In the genomic region with DNA sequence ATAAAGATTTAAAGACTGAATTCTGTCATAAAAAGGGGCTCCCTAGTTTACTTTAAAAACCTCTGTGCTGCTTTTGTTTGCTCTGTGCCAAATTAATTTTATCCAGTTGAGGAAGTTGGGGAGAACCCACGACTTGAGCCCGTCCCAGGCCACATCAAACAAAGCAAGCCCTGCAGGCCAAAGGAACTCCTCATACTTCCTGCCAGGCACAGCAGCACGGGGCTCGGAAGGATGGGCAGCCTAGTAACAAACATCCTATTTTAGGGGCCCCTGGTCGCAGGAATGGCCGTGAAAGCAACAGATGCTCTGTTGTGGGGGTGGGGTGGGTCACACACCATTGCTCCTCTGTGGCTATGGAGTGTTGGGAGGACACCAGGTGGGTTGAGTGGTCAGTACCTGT, we compare ENCODE assay signal across 18 mouse cellular contexts. TPM values are rescaled to one million over a fixed set of nuclear protein-coding genes. Genes with fewer than 3 reads are reported as not detected.
DNase-seq lines count a peak whose midpoint lies in the region; ATAC-seq and TF ChIP-seq lines count a peak whose summit lies in the region.
"Had no signal": no experiment of that assay in that cellular context is flagged by ENCODE, and none has a peak within 500 bp of the region (broad histone marks: within the 10 kb centered on the region; RNA-seq: fewer than 3 reads in every experiment).

No protein-coding gene starts in this region.

- H3K4me3 ChIP-seq in kidney, adult 2 months (ENCODE audit: insufficient read depth, low read depth, low read length): no peak overlapping the region
- no peak overlapping the region for H3K4me3 ChIP-seq in kidney, embryonic 14.5 days (ENCODE audit: low read length)
- no peak overlapping the region for H3K4me3 ChIP-seq in bone marrow macrophage, adult 2 months (ENCODE audit: insufficient read depth, low read length)
- no peak overlapping the region for H3K4me3 ChIP-seq in hindbrain, postnatal 0 days (ENCODE audit: low read length)
- no peak overlapping the region for H3K4me3 ChIP-seq in stomach, postnatal 0 days (ENCODE audit: low read depth, low read length)
- H3K4me3 ChIP-seq: forebrain, embryonic 12.5 days; heart, embryonic 13.5 days; hindbrain, embryonic 10.5 days; layer of hippocampus, adult 2 months; limb, embryonic 10.5 days; liver, embryonic 12.5 days; neural tube, embryonic 12.5 days had no signal

- H3K4me2 ChIP-seq in kidney, embryonic 14.5 days (replicated peaks; ENCODE audit: low read depth, low read length): no peak overlapping the region
- H3K4me2 ChIP-seq in hindbrain, postnatal 0 days (ENCODE audit: low read depth, low read length): no peak overlapping the region
- no peak overlapping the region for H3K4me2 ChIP-seq in stomach, postnatal 0 days (replicated peaks; ENCODE audit: low read depth)
- H3K4me2 ChIP-seq: forebrain, embryonic 12.5 days; heart, embryonic 13.5 days; liver, embryonic 12.5 days; neural tube, embryonic 12.5 days had no signal

- no peak for TF ChIP-seq EP300 in stomach, postnatal 0 days (optimal IDR thresholded peaks at IDR 0.05)

- no peak overlapping the region for H3K27ac ChIP-seq in kidney, adult 2 months (ENCODE audit: insufficient read depth, low read depth, low read length)
- no peak overlapping the region for H3K27ac ChIP-seq in kidney, embryonic 14.5 days (ENCODE audit: low read depth, low read length)
- peak overlapping the region; percentile 52 for H3K27ac ChIP-seq in bone marrow macrophage, adult 2 months (ENCODE audit: insufficient read depth, low read depth, low read length)
- H3K27ac ChIP-seq in hindbrain, postnatal 0 days: no peak overlapping the region
- H3K27ac ChIP-seq in stomach, postnatal 0 days (replicated peaks): no peak overlapping the region
- H3K27ac ChIP-seq: forebrain, embryonic 12.5 days; hindbrain, embryonic 10.5 days; layer of hippocampus, adult 2 months; limb, embryonic 10.5 days; liver, embryonic 12.5 days; neural tube, embryonic 12.5 days had no signal

- no peak for TF ChIP-seq POLR2A in kidney, adult 2 months (IDR thresholded peaks at IDR 0.05; ENCODE audit: low read depth, low read length)
- no peak for TF ChIP-seq POLR2A in bone marrow macrophage, adult 2 months (IDR thresholded peaks at IDR 0.05; ENCODE audit: borderline replicate concordance, low read depth, low read length)

- peak; percentile 46 for DNase-seq in kidney, adult 2 months
- peak; percentile 36 for DNase-seq in kidney, postnatal 10 days
- DNase-seq in lung, postnatal 4 days: peak; percentile 19 to 52
- no peak for DNase-seq in cerebellum, postnatal 36 days
- no peak for DNase-seq in hindbrain, postnatal 0 days (ENCODE audit: low spot score)
- DNase-seq in stomach, postnatal 0 days (ENCODE audit: low spot score): no peak
- DNase-seq: cerebellum, postnatal 10 days; thymus, postnatal 25 days had no signal

- no peak overlapping the region for H3K9ac ChIP-seq in kidney, embryonic 14.5 days (ENCODE audit: low read depth, low read length)
- no peak overlapping the region for H3K9ac ChIP-seq in hindbrain, postnatal 0 days (replicated peaks; ENCODE audit: low read length)
- no peak overlapping the region for H3K9ac ChIP-seq in stomach, postnatal 0 days (ENCODE audit: low read length)
- H3K9ac ChIP-seq: forebrain, embryonic 12.5 days; heart, embryonic 13.5 days; liver, embryonic 12.5 days; neural tube, embryonic 12.5 days had no signal

- 33% methylated on average over 6 of the region's 6 CpGs for WGBS in kidney, adult 2 months
- 44% methylated on average over 6 of the region's 6 CpGs for WGBS in kidney, embryonic 14.5 days
- 61% methylated on average over 6 of the region's 6 CpGs for WGBS in hindbrain, postnatal 0 days
- 50% methylated on average over 6 of the region's 6 CpGs for WGBS in stomach, postnatal 0 days

- no peak for TF ChIP-seq CTCF in kidney, adult 2 months (conservative IDR thresholded peaks at IDR 0.05; ENCODE audit: insufficient read depth, insufficient read length, low read depth, low read length)
- no peak for TF ChIP-seq CTCF in bone marrow macrophage, adult 2 months (IDR thresholded peaks at IDR 0.05; ENCODE audit: low read depth, low read length)
- TF ChIP-seq CTCF in hindbrain, postnatal 0 days (IDR thresholded peaks at IDR 0.05; ENCODE audit: low read depth): no peak
- TF ChIP-seq CTCF in stomach, postnatal 0 days (IDR thresholded peaks at IDR 0.05; ENCODE audit: low read depth): no peak

- no peaks in the 10 kb centered on the region for H3K9me3 ChIP-seq in kidney, embryonic 14.5 days (ENCODE audit: control insufficient read depth, low read length)
- no peaks in the 10 kb centered on the region for H3K9me3 ChIP-seq in hindbrain, postnatal 0 days (ENCODE audit: low read length)
- no peaks in the 10 kb centered on the region for H3K9me3 ChIP-seq in stomach, postnatal 0 days (ENCODE audit: control insufficient read depth, low read length)
- H3K9me3 ChIP-seq: forebrain, embryonic 12.5 days; heart, embryonic 13.5 days; hindbrain, embryonic 10.5 days; limb, embryonic 10.5 days; liver, embryonic 12.5 days; neural tube, embryonic 12.5 days had no signal

- H3K4me1 ChIP-seq in kidney, adult 2 months (ENCODE audit: control insufficient read depth, insufficient read depth, low read length): no peaks in the 10 kb centered on the region
- 0 out of 2 replicates have a peak, but pooled peaks cover 3% of the 10 kb centered on the region for H3K4me1 ChIP-seq in kidney, embryonic 14.5 days (ENCODE audit: control insufficient read depth, insufficient read depth, low read length)
- peaks cover 47% of the 10 kb centered on the region for H3K4me1 ChIP-seq in bone marrow macrophage, adult 2 months (ENCODE audit: control insufficient read depth, insufficient read depth, low read length)
- no peaks in the 10 kb centered on the region for H3K4me1 ChIP-seq in hindbrain, postnatal 0 days (ENCODE audit: insufficient read depth, low read length)
- H3K4me1 ChIP-seq in stomach, postnatal 0 days (replicated peaks; ENCODE audit: control insufficient read depth, insufficient read depth): no peaks in the 10 kb centered on the region
- H3K4me1 ChIP-seq: forebrain, embryonic 12.5 days; limb, embryonic 10.5 days; neural tube, embryonic 12.5 days had no signal

- no peaks in the 10 kb centered on the region for H3K27me3 ChIP-seq in kidney, adult 2 months (replicated peaks; ENCODE audit: control insufficient read depth, insufficient read depth, low read length)
- H3K27me3 ChIP-seq in kidney, embryonic 14.5 days (ENCODE audit: control insufficient read depth, insufficient read depth, low read length): no peaks in the 10 kb centered on the region
- H3K27me3 ChIP-seq in hindbrain, postnatal 0 days (ENCODE audit: insufficient read depth, low read length): no peaks in the 10 kb centered on the region
- H3K27me3 ChIP-seq in stomach, postnatal 0 days (ENCODE audit: control insufficient read depth, insufficient read depth, low read length): no peaks in the 10 kb centered on the region
- H3K27me3 ChIP-seq: forebrain, embryonic 12.5 days; heart, embryonic 13.5 days; neural tube, embryonic 12.5 days had no signal

- no peaks in the 10 kb centered on the region for H3K36me3 ChIP-seq in kidney, adult 2 months (ENCODE audit: control insufficient read depth, insufficient read depth, low read length)
- H3K36me3 ChIP-seq in kidney, embryonic 14.5 days (ENCODE audit: control insufficient read depth, insufficient read depth, low read length): no peaks in the 10 kb centered on the region
- H3K36me3 ChIP-seq in hindbrain, postnatal 0 days (ENCODE audit: insufficient read depth, low read length): no peaks in the 10 kb centered on the region
- H3K36me3 ChIP-seq in stomach, postnatal 0 days (ENCODE audit: control insufficient read depth, insufficient read depth, low read length): no peaks in the 10 kb centered on the region
- H3K36me3 ChIP-seq: forebrain, embryonic 12.5 days; heart, embryonic 13.5 days; hindbrain, embryonic 10.5 days; limb, embryonic 10.5 days; liver, embryonic 12.5 days; neural tube, embryonic 12.5 days had no signal

- ATAC-seq in kidney, embryonic 14.5 days (ENCODE audit: low FRiP score, low TSS enrichment): no peak
- ATAC-seq in hindbrain, postnatal 0 days: no peak
- ATAC-seq in stomach, postnatal 0 days (ENCODE audit: low FRiP score, low TSS enrichment): no peak
- ATAC-seq: inflammation-experienced regulatory T-cells, adult 6 months; liver, embryonic 12.5 days had no signal

RNA-seq across cellular contexts. Expression of a gene that starts 45.6 kb away (rescaled TPM):
- 7.7 and 10.4 TPM in 2 replicates for polyA plus RNA-seq in kidney, adult 2 months (2012; rRNA removed)
- polyA plus RNA-seq in kidney, embryonic 14.5 days (2014; fragmentation: Nextera tagmentation; extraction: Ambion mirVana): 26.4 and 31.4 TPM in 2 replicates
- 29.9 and 31.6 TPM in 2 replicates for polyA plus RNA-seq in bone marrow macrophage, adult 2 months (2012; ENCODE audit: insufficient read depth, insufficient read length, missing spikeins)
- 23.5 and 28.8 TPM in 2 replicates for total RNA-seq in hindbrain, postnatal 0 days (2014; rRNA removed)
- polyA plus RNA-seq in hindbrain, postnatal 0 days (2015; fragmentation: Nextera tagmentation; extraction: Ambion mirVana): 59.1 and 59.8 TPM in 2 replicates
- 13.4 and 14.2 TPM in 2 replicates for polyA plus RNA-seq in stomach, postnatal 0 days (2015; fragmentation: Nextera tagmentation; extraction: Ambion mirVana)

Comparison
In these comparisons a context has a peak if more than half of its experiments do, and no peak if none do; other contexts are left out.
1. DNase-seq: peak in kidney, adult 2 months (single experiment), kidney, postnatal 10 days (single experiment) and lung, postnatal 4 days (2 of 2); none in cerebellum, postnatal 36 days (0 of 2), hindbrain, postnatal 0 days (single experiment) and stomach, postnatal 0 days (single experiment).